Mouse (Mus musculus) monocyte, adult 5-6 weeks (primary cell): ENCODE measurements around the gene Abo. TPM values are rescaled to one million over a fixed set of nuclear protein-coding genes. Genes with fewer than 3 reads are reported as not detected.
"Not testable (repeated sequence)": the region's sequence is repeated elsewhere in the genome, so short reads cannot be mapped to it uniquely, and the experiment has no call there.

Source experiments
- ATAC-seq: fragments of 153-309, 156-312 bp; replicated peaks from 2 replicates; pipeline ENCODE4 v1.8.0; 2017; ENCODE audit warnings: mild to moderate bottlenecking; ENCODE audit not compliant: low TSS enrichment, insufficient number of reproducible peaks, severe bottlenecking, poor library complexity, low FRiP score
- total RNA-seq: library from RNA; stranded (forward); fragments of 200-1000, 200-491, 200-594 nt; gene quantifications from 3 replicates; pipeline ENCODE4 v1.2.3, GENCODE M21; 2017

The Abo gene
- total RNA-seq = not detected in 3 replicates

DNA sequence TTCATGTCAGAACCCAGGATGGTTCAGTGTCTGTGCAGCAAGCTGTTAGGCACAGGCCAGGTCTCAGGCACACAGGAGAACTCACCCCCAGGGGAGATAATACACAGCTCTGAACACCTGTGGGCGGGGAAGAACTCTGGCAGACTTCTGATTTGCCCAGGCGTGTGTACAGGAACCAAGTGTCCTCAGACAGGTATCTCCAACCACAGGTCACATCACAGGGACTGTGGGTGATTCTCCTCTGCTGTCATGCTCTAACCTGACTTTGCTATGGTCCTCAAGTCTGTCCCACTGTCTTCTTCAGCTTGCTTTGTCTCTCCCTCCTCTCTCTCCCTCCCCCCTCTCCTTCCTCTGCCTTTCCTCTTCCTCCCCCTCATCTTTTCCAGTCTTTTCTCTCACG lies at the start of gene Abo:
Gene Abo, minus strand, starts transcription at position 101 of the 400 bp plus-strand sequence.
- ATAC-seq = no peak

DNA sequence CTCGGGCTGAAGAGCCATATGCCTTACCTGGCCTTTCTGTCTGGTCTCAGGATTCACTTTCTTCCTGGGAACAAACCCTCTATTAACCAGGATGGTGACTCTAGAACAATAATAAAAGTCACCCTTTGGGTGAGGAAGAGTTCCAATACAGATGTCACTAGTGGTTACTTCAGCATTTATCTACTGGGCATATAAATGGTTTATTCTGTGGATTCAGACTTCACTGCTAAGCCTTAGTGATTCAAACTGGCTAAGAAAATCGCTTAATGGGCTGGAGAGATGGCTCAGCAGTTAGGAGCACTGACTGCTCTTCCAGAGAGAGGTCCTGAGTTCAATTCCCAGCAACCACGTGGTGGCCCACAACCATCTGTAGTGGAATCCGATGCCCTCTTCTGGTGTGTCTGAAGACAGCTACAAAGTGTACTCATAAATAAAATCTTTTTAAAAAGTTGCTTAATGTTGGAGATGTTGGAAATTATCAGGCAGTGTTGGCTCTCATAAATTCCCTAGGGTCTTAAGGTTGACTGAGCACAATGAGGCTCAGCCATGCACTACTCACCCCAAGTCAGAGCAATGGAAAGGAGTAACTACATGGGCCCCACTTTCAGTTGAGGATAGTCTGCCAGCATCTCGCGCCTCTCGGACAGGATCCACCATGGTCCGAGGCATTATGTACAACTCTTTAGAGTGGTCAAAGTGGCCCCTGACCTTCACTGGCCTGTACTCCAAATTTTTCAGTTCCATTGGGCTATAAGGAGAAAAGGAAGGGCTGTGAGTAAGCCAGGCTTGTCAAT lies 49.6 kb upstream of the Abo start:
- no peak for ATAC-seq

- ATAC-seq = no peak
These were observed 48.8 kb upstream of the Abo start for GRCm38 (mm10) chr2:26913416-26914147.

GRCm38 (mm10) chr2:26912253-26912770 lies 47.5 kb upstream of the Abo start:
- ATAC-seq = no peak

DNA sequence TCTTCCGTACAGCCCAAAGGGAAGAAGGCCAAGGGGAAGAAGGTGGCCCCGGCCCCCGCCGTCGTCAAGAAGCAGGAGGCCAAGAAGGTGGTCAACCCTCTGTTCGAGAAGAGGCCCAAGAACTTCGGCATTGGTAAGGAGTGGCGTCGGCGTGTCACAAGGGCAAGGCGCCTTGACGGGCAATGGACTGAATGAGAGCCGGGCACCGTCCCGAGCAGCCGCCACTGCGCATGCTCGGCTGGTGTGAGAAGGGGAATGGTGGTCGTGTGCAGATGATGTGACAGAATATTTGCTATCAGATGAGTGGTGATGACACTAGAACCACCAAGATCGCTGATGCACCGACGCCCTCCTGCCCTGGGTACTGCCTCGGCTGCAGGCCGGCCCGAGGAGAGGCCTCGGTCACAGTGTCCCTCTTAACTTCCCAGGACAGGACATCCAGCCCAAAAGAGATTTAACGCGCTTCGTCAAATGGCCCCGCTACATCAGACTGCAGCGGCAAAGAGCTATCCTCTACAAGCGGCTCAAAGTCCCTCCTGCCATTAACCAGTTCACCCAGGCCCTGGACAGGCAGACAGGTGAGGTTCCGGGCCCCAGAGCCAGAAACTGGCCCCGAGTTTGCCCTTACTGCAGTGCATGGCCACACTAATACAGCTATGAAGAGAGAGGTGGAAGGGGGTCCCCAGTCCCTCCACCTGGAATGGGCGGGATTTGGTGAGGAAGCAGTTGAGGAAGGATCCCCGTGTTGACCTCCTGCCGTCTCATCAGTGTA lies 46.4 kb upstream of the Abo start:
- ATAC-seq = no peak

- ATAC-seq = peak; percentile 80
These were observed 45.6 kb upstream of the Abo start, which contains the start of the genes Med22 and Rpl7a for GRCm38 (mm10) chr2:26910124-26910993. Med22 (minus strand) TSS chr2:26910677. Rpl7a (plus strand) TSS chr2:26910764.

DNA sequence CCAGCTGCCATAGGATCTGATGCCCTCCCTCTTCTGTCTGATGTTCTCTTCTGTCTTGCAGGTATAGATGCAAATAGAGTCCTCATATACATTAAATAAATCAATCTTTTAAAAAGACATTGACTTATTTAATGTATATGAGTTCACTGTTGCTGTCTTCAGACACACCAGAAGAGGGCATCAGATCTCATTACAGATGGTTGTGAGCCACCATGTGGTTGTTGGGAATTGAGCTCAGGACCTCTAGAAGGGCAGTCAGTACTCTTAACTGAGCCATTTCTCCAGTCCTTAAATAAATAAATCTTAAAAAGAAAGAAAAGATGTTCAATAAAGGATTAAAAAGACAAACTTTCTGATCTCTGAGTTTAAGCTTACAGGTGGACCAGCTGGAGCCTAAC lies 44.6 kb upstream of the Abo start:
- no peak for ATAC-seq

DNA sequence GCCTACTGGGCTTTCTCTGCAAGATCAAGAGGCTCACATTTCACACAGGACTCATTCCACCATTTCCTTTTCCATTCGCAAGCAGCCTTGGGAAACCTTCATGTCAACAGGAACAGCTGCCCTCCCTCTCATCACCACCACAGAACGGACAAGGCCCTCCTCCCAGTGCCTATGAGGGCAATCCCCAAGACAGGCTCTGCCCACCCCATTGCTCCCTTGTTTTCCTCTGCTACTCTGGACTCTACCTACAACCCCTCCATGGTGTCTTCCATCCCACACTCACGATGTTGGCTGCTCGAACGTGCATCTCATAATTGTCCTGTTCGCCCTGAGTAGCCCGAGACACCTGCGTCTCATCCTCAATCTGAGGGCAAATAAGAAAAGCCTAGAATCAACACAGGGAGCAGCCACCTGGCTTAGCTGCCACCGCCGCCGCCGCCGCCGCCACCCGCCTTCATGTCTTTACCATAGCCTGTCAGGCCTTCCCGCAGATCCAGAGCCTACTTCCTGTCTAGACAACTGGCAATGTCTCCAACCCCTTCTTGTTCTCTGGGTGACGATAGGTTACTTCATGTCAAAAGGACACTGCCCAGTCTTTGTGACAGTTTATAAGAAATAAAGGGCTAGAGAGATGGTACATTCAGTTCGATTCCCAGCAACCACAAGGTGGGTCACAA lies 44.1 kb upstream of the Abo start:
- ATAC-seq = no peak

- ATAC-seq = no peak
These were observed 42.3 kb upstream of the Abo start for GRCm38 (mm10) chr2:26907109-26907508.

DNA sequence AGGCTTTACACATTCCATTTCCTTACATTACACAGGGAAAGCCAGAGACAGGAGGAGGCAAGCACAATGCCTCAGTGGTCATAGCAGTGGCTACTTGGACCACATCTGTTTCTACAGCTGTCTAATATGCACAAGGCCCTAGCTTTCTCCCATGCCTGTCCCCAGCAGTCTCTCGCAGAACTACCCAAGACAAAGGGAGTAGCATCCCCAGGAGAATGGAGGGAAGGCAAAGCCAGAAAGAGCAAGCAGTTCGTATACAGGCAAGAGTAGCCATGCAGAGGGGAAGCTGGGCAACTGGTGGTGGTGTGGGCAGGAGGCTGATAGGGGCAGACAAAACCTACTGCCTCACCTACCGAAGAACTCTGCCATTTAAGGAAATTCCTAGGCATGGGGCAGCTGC lies 41.7 kb upstream of the Abo start:
- no peak for ATAC-seq

- no peak for ATAC-seq
These were observed 41.2 kb upstream of the Abo start for GRCm38 (mm10) chr2:26905936-26906335.

DNA sequence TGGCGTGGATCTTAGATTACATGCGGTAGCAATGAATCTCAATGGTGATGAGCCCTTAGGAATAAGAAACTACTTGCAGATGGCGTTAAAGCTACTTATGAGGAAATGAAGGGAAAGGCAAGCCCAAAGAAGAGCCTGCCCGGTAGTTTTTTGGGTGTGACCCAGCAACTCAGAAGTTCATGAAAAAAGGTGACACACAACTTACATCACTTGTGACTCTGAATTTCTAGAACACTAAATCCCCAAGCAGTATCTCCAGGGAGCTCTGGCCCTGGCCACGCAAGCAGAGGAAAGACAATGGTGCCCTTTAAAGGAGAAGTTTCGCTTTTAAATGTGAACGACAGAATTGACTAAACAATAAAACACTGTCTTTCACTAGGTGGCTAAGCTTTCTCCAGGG lies 38.5 kb upstream of the Abo start:
- ATAC-seq = no peak

DNA sequence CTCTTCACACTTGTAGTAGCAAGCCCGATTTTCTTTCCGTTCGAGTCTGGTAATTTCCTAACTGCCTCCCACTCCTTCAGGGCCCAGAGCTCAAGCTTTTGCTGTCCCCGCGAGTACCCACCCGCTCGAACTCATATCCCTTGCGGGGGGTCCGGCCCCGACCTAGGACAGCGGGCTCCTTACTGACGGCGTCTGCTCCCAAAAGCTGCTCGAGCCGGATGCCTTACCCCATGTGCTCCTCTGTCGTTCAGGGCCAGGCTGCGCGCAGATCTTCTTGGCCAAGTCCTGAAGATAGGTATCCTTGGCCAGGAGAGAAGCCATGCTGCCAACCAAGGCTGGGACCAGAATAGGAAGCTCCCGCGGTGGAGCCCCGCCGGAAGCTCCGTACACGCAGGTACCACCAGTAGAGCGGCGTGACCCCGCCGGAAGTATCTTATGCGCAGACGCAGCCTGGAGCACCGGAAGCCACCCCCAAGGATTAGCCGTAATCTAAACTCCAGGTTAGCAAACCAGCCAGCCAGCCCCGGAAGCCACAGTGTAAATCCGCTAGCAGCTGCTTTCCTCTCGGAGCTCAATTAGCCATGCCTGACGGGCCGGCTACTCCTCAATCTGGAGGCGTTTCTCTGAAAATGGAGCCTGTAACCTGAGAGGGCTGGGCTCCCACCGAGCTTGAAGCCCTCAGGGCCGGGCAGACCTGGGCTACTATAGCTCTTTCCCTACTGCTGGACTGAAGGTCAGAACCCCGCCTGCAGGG lies 37.9 kb upstream of the Abo start, which contains the start of gene Surf6:
Gene Surf6, minus strand, starts transcription at position 413 of the 754 bp plus-strand sequence.
- peak; percentile 92 for ATAC-seq

- ATAC-seq = no peak
These were observed 37.1 kb upstream of the Abo start for GRCm38 (mm10) chr2:26901834-26902400.

DNA sequence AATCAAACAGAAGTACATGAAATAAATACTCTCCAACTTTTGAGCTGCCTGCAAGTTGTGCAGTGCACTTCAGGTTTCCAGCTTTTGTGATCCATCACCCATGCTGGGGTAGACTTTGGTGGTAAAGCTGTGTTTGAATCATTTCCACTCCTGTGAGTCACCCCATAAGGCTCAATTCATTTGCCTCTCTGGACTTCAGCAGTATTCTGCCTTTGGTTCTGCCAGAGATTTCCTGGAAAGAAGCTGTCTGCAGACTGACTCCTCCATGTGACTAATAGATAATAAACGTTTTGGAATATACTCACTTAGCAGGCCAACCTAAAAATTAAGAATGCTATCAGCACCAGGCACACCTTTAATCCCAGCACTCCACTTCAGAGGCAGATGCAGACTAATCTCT lies 36.0 kb upstream of the Abo start:
- ATAC-seq = no peak

- no peak for ATAC-seq
These were observed 31.1 kb upstream of the Abo start for GRCm38 (mm10) chr2:26895898-26896297.

DNA sequence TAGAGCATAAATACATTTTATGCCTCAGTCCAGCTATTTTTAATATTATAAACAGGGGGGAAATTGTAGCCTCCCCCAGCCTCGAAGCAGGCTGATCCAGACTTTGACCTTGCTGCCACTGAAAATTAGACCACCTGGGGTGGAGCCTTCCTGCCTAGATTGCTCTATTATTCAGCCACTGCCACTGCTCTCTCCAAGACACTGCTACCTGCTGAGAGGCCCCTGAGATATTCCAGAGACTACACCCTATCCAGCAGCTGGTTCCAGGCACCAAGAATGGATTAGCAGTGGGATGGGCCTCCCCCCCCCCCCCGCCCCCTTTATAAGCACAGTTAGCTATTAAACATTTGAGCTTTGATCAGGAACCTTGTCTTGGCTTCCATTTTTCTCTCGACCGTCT lies 21.4 kb upstream of the Abo start:
- ATAC-seq = not testable (repeated sequence)
